Mouse (Mus musculus): ENCODE results near the gene Tm2d1.

GRCm38 (mm10) chr4:98403492-98403891, 20.4 kb upstream of the Tm2d1 start:
- no peak for TF ChIP-seq CTCF (IDR thresholded peaks at IDR 0.05; ENCODE audit: borderline replicate concordance, insufficient read depth, low read length)
- TF ChIP-seq POLR2A (IDR thresholded peaks at IDR 0.05; ENCODE audit: low read depth, low read length), result no peak
